Mouse (Mus musculus): Measurements from ENCODE around the gene Zfp965.
"Not testable (repeated sequence)": the region's sequence is repeated elsewhere in the genome, so short reads cannot be mapped to it uniquely, and the experiment has no call there.

The Zfp965 gene

DNA sequence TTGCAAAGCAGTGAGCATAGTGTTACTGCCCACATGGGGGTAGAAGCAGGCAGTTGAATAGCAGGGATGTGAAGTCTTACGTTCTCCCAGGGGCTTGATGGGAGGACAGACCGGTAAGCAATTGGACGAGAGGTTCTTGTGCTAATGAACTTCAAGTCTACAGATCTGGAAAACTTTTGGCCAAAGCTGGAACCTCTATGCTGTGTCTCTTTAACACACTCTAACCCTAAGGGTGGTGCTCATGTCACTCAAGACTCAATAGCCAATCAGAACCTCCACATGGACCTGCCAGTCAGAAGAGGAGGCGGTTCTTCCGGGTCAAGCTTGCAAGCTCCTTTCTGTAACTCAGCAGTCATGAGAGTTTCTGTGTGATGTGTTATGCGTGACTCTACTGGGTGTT is at the start of gene Zfp965:
Zfp965 (plus strand) TSS at position 301 of the 400 bp plus-strand sequence.
- not testable (repeated sequence) for DNase-seq (ENCODE audit: low spot score)

DNA sequence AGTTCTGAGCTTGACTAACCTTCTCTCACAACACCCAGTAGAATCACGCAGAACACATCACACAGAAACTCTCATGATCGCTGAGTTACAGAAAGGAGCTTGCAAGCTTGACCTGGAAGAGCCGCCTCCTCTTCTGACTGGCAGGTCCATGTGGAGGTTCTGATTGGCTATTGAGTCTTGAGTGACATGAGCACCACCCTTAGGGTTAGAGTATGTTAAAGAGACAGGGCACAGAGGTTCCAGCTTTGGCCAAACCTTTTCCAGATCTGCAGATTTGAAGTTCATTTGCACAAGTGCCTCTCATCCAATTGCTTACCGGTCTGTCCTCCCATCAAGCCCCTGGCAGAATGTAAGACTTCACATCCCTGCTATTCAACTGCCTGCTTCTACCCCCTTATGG is 34.1 kb upstream of the Zfp965 start, which contains the start of gene Gm4724:
Gm4724 (minus strand) TSS at position 101 of the 400 bp plus-strand sequence.
- not testable (repeated sequence) for DNase-seq (ENCODE audit: low spot score)

Data from urinary bladder, postnatal 14 days (tissue).